Mouse (Mus musculus) neural tube, embryonic 12.5 days (tissue): ENCODE results near the gene Slc4a3. TPM values are rescaled to one million over a fixed set of nuclear protein-coding genes. Genes with fewer than 3 reads are reported as not detected.

Source experiments
- ATAC-seq: fragments of 200-750 bp; cut with Nextera tagmentation; 2 replicates; pipeline ENCODE4 v1.8.0; 2017; ENCODE audit warnings: low read depth, mild to moderate bottlenecking, moderate TSS enrichment, moderate library complexity; ENCODE audit not compliant: low FRiP score
- H3K27ac ChIP-seq: fragments of 300-500 bp; sonication (generic); 2 replicates; pipeline ENCODE4 v1.5.1; 2016
- H3K27me3 ChIP-seq: fragments of 300-500 bp; sonication (generic); replicated peaks from 2 replicates; pipeline ENCODE4 v1.6.1; 2016; ENCODE audit warnings: mild to moderate bottlenecking
- H3K36me3 ChIP-seq: fragments of 300-500 bp; sonication (generic); 2 replicates; pipeline ENCODE4 v1.6.1; 2016; ENCODE audit warnings: mild to moderate bottlenecking
- H3K4me1 ChIP-seq: fragments of 300-500 bp; sonication (generic); 2 replicates; pipeline ENCODE4 v1.6.1; 2016
- H3K4me2 ChIP-seq: fragments of 300-500 bp; sonication (generic); replicated peaks from 2 replicates; pipeline ENCODE4 v1.6.1; 2016; ENCODE audit warnings: mild to moderate bottlenecking
- H3K4me3 ChIP-seq: fragments of 300-500 bp; sonication (generic); 2 replicates; pipeline ENCODE4 v1.5.1; 2016
- H3K9ac ChIP-seq: fragments of 300-500 bp; sonication (generic); 2 replicates; pipeline ENCODE4 v1.6.1; 2016; ENCODE audit warnings: mild to moderate bottlenecking
- H3K9me3 ChIP-seq: fragments of 300-500 bp; sonication (generic); 2 replicates; pipeline ENCODE4 v1.6.1; 2016; ENCODE audit warnings: mild to moderate bottlenecking
- WGBS: fragments of 180-500 bp; shearing (Covaris S2); methylation state at CpG from one replicate; pipeline ENCODE4 v1.1.7; 2016; 5-methylcytosine and 5-hydroxymethylcytosine counted together
- polyA plus RNA-seq: library from polyadenylated mRNA; unstranded; fragments of >200 nt; fragmentation: Nextera tagmentation; extraction: Ambion mirVana; gene quantifications from 2 replicates; pipeline ENCODE4 v1.2.1, GENCODE M21; 2016

Slc4a3 gene
- 30.6 TPM in 2 replicates for polyA plus RNA-seq

GRCm38 (mm10) chr1:75545965-75546956 lies at the start of gene Slc4a3:
Slc4a3 (plus strand) TSS chr1:75546266.
- Histone ChIP-seq H3K9me3 (no peaks in the 10 kb centered on the region), H3K27ac (peak within 1 kb of the TSS; percentile 70), H3K4me1 (peaks cover 14% of the 10 kb centered on the region), H3K4me2 (peak within 1 kb of the TSS; percentile 63), H3K9ac (peak within 1 kb of the TSS; percentile 90), H3K4me3 (peak within 1 kb of the TSS; percentile 76), H3K36me3 (peaks cover 22% of the 10 kb centered on the region), H3K27me3 (no peaks in the 10 kb centered on the region)
- WGBS: 1% methylated on average over 61 of the region's 64 CpGs
- ATAC-seq: peak; percentile 85

- Histone ChIP-seq H3K4me2 (no peak overlapping the region), H3K4me1 (no peaks in the 10 kb centered on the region), H3K27ac (no peak overlapping the region), H3K4me3 (no peak overlapping the region), H3K9ac (no peak overlapping the region), H3K9me3 (no peaks in the 10 kb centered on the region), H3K36me3 (peaks cover 36% of the 10 kb centered on the region), H3K27me3 (peaks cover 8% of the 10 kb centered on the region)
- ATAC-seq: no peak
- 89% methylated on average over 4 of the region's 4 CpGs for WGBS
These were observed 47.2 kb upstream of the Slc4a3 start for GRCm38 (mm10) chr1:75498897-75499296.

GRCm38 (mm10) chr1:75499441-75499840 lies 46.6 kb upstream of the Slc4a3 start:
- Histone ChIP-seq H3K27me3 (peaks cover 9% of the 10 kb centered on the region), H3K27ac (no peak overlapping the region), H3K9ac (no peak overlapping the region), H3K4me1 (no peaks in the 10 kb centered on the region), H3K4me3 (no peak overlapping the region), H3K36me3 (peaks cover 36% of the 10 kb centered on the region), H3K9me3 (no peaks in the 10 kb centered on the region), H3K4me2 (no peak overlapping the region)
- WGBS: 89% methylated on average over 7 of the region's 7 CpGs
- no peak for ATAC-seq

- H3K27ac ChIP-seq: no peak overlapping the region
- peaks cover 31% of the 10 kb centered on the region for H3K36me3 ChIP-seq
- H3K9me3 ChIP-seq: no peaks in the 10 kb centered on the region
- no peak overlapping the region for H3K9ac ChIP-seq
- peaks cover 9% of the 10 kb centered on the region for H3K27me3 ChIP-seq
- 95% methylated on average over 9 of the region's 9 CpGs for WGBS
- ATAC-seq: no peak
- H3K4me3 ChIP-seq: no peak overlapping the region
- H3K4me2 ChIP-seq: no peak overlapping the region
- peaks cover 15% of the 10 kb centered on the region for H3K4me1 ChIP-seq
These were observed 44.2 kb upstream of the Slc4a3 start for GRCm38 (mm10) chr1:75501905-75502304.

DNA sequence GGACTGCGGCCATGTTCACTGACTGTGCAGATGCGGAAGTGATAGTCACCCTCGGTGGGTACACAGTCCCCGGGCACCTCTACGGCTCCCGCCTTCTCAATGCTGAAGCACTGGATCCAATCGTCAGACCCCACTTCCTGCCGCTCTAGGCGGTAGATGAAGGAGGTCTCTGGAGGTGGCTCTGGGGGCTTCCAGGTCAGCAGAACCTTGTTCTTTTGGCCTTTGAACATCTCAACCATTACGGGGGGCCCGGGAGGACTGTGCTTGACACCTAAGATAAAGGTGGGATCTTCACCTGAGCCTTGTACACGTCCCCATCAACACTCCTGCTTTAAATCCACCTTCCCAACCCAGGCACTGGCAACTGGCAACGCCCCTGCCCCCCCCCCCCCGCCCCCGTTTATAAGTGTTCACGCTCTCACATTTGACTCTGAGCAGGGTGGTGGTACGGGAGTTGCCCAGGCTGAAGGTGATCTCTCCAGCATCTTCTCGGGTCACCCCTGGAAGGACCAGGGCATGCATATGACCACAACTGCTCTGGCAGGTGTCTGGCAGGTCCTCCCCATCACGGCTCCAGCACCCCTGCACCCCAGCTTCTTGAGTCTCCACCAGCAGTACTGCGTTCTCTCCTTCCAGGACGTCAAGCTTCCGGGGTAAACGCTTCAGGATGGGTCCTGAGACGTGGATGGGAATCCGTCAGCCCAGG lies 43.0 kb upstream of the Slc4a3 start:
- ATAC-seq: no peak
- H3K4me1 ChIP-seq: peaks cover 21% of the 10 kb centered on the region
- peak overlapping the region; percentile 4; the same call in 1 of the 2 replicates for H3K4me2 ChIP-seq
- H3K27me3 ChIP-seq: peaks cover 18% of the 10 kb centered on the region
- WGBS: 86% methylated on average over 25 of the region's 25 CpGs
- peaks cover 30% of the 10 kb centered on the region for H3K36me3 ChIP-seq
- H3K27ac ChIP-seq: no peak overlapping the region
- no peaks in the 10 kb centered on the region for H3K9me3 ChIP-seq
- no peak overlapping the region for H3K4me3 ChIP-seq
- H3K9ac ChIP-seq: no peak overlapping the region

- no peak overlapping the region for H3K9ac ChIP-seq
- peaks cover 30% of the 10 kb centered on the region for H3K36me3 ChIP-seq
- peaks cover 21% of the 10 kb centered on the region for H3K4me1 ChIP-seq
- no peak overlapping the region for H3K4me3 ChIP-seq
- H3K9me3 ChIP-seq: no peaks in the 10 kb centered on the region
- H3K27ac ChIP-seq: no peak overlapping the region
- 59% methylated on average over 23 of the region's 23 CpGs for WGBS
- no peak for ATAC-seq
- peak overlapping the region; percentile 4; the same call in 1 of the 2 replicates for H3K4me2 ChIP-seq
- peaks cover 18% of the 10 kb centered on the region for H3K27me3 ChIP-seq
These were observed 42.5 kb upstream of the Slc4a3 start for GRCm38 (mm10) chr1:75503651-75503980.

DNA sequence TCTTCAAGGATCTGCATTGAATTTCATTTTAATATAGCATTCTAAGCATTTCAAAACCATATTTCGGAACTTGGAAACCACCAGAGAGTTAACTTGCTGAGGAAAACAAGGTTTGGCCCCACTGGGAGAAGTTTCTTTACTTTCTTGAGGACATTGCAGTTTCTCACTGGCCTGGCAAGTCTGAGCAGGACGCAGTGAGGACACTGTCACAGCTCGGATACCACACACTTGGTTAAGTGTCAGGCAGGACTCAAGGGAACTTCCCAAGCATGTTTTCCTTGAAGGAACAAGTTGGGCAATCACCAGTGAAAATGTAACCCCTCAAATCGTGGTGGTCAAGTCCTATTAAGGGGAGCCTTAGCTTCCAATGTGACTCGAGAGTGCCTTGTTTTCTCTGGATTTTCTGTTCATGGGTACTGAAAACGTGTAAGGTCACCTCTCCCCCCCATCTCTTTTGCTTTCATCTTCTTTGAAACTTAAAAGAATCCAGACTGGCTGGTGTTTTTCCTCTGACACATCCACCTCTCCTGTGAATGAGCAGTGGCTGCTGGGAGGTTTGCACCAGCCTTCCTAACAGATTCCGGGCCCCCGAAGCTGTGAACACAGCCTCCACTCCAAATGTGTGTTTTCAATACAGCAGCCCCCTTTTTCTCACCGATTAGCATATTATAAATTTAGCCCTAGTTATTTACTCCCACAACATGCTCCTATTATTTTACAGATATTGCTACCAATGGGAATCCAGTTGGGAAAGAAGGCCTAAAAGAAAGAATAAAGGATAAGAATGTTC lies 41.6 kb upstream of the Slc4a3 start:
- no peak for ATAC-seq
- Histone ChIP-seq H3K9me3 (no peaks in the 10 kb centered on the region), H3K4me3 (peak overlapping the region; percentile 77), H3K9ac (peak overlapping the region; percentile 92), H3K27ac (no peak overlapping the region), H3K4me1 (peaks cover 21% of the 10 kb centered on the region), H3K4me2 (peak overlapping the region; percentile 94), H3K36me3 (peaks cover 30% of the 10 kb centered on the region), H3K27me3 (peaks cover 22% of the 10 kb centered on the region)
- 66% methylated on average over 9 of the region's 9 CpGs for WGBS

GRCm38 (mm10) chr1:75505159-75505955 lies 40.7 kb upstream of the Slc4a3 start:
- peak overlapping the region; percentile 92 for H3K9ac ChIP-seq
- peak; percentile 53 for ATAC-seq
- H3K4me3 ChIP-seq: peak overlapping the region; percentile 77
- H3K4me2 ChIP-seq: peak overlapping the region; percentile 94
- H3K27ac ChIP-seq: peak overlapping the region; percentile 73
- peaks cover 23% of the 10 kb centered on the region for H3K27me3 ChIP-seq
- H3K4me1 ChIP-seq: peaks cover 21% of the 10 kb centered on the region
- no peaks in the 10 kb centered on the region for H3K9me3 ChIP-seq
- under 1% methylated on average over 84 of the region's 84 CpGs for WGBS
- peaks cover 26% of the 10 kb centered on the region for H3K36me3 ChIP-seq

- under 1% methylated on average over 65 of the region's 65 CpGs for WGBS
- Histone ChIP-seq H3K4me1 (peaks cover 21% of the 10 kb centered on the region), H3K9ac (peak within 1 kb of the TSS; percentile 92), H3K4me3 (peak within 1 kb of the TSS; percentile 77), H3K9me3 (no peaks in the 10 kb centered on the region), H3K27ac (peak within 1 kb of the TSS; percentile 73), H3K36me3 (peaks cover 20% of the 10 kb centered on the region), H3K27me3 (peaks cover 23% of the 10 kb centered on the region), H3K4me2 (peak within 1 kb of the TSS; percentile 94)
- ATAC-seq: peak; percentile 75
These were observed 39.9 kb upstream of the Slc4a3 start, which contains the start of gene Obsl1 for GRCm38 (mm10) chr1:75505956-75506831. Obsl1 (minus strand) TSS chr1:75506452.

GRCm38 (mm10) chr1:75507006-75507405 lies 39.1 kb upstream of the Slc4a3 start, which contains the start of gene Inha:
Inha (plus strand) TSS chr1:75507077.
- Histone ChIP-seq H3K9ac (peak within 1 kb of the TSS; percentile 92), H3K27ac (peak within 1 kb of the TSS; percentile 73), H3K4me2 (peak within 1 kb of the TSS; percentile 94), H3K4me1 (peaks cover 21% of the 10 kb centered on the region), H3K36me3 (peaks cover 12% of the 10 kb centered on the region), H3K27me3 (peaks cover 23% of the 10 kb centered on the region), H3K9me3 (no peaks in the 10 kb centered on the region), H3K4me3 (peak within 1 kb of the TSS; percentile 77)
- ATAC-seq: no peak
- 77% methylated on average over 10 of the region's 10 CpGs for WGBS
